In the genomic region with DNA sequence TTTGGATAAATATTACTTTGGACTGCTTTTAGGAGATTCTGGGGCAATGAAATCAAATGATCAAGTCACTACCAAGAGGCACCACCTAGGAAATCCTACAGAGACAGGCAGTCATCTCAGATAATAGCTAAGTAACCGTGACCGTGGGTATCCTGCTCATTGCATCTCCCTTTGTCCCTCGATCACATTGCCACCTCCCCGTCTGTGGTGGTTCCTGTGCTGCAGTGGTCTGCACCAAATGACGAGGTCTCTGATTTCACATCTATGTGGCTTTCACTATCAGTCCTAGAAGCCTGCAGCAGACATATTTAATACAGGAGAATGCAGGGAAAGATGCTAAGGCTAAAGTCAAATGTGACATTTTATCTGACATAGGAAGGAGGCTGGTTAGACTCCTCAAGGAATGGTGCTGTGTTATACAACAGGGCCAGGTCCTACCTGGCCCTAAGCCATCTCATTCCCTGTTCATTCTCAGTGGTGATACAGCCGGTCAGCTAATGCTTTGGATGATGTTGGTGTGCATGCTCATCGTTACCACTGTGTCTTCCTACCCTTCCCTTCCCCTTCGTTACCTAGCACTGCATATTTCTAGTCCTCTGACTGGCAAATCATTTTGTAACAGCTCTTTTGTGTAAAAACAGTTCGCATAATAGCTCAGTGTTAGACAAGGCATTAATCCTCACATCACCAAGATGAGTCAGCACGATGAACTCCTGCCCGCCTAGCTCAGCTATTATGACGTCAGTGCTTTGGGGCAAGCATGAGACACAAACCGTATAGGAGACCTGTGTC, we compare ENCODE assay signal across 9 mouse cellular contexts.
A peak's percentile ranks its signal among the peaks of the same experiment; 100 is the strongest.
DNase-seq lines count a peak whose midpoint lies in the region; ATAC-seq and TF ChIP-seq lines count a peak whose summit lies in the region.
"Had no signal": no experiment of that assay in that cellular context is flagged by ENCODE, and none has a peak within 500 bp of the region (broad histone marks: within the 10 kb centered on the region; RNA-seq: fewer than 3 reads in every experiment).

No protein-coding gene starts in this region.

- H3K4me3 ChIP-seq in olfactory bulb, adult 2 months (ENCODE audit: insufficient read depth, low read depth, low read length) = no peak overlapping the region
- H3K4me3 ChIP-seq in intestine, postnatal 0 days (ENCODE audit: low read depth, low read length) = no peak overlapping the region
- H3K4me3 ChIP-seq: embryonic facial prominence, embryonic 15.5 days had no signal

- peak; percentile 33 for DNase-seq in embryo, embryonic 10 days (ENCODE audit: low spot score)
- DNase-seq in embryo, embryonic 11 days = no peak
- peak; percentile 27 to 38 for DNase-seq in right cerebral cortex, adult 2 months (ENCODE audit: low spot score in 2 of 2)
- DNase-seq in right cerebral cortex, postnatal 36 days (ENCODE audit: low spot score in 2 of 2) = no peak
- DNase-seq in heart, postnatal 10 days = peak; percentile 52 to 62

- peaks cover 11% of the 10 kb centered on the region for H3K4me1 ChIP-seq in olfactory bulb, adult 2 months (ENCODE audit: control insufficient read depth, insufficient read depth, low read length)
- H3K4me1 ChIP-seq in intestine, postnatal 0 days (replicated peaks; ENCODE audit: control insufficient read depth, insufficient read depth, low read length) = no peaks in the 10 kb centered on the region

- H3K27ac ChIP-seq in olfactory bulb, adult 2 months (ENCODE audit: insufficient read depth, low read depth, low read length) = peak overlapping the region; percentile 74
- H3K27ac ChIP-seq in intestine, postnatal 0 days (ENCODE audit: low read depth, low read length) = no peak overlapping the region
- H3K27ac ChIP-seq: embryonic facial prominence, embryonic 15.5 days had no signal

- WGBS in olfactory bulb, adult 2 months = 36% methylated on average over 13 of the region's 13 CpGs
- WGBS in intestine, postnatal 0 days = 81% methylated on average over 13 of the region's 13 CpGs

- no peak for ATAC-seq in erythroblast, adult 5-6 weeks (replicated peaks; ENCODE audit: low FRiP score, poor library complexity, severe bottlenecking)
- ATAC-seq in intestine, postnatal 0 days = no peak

- no peak for TF ChIP-seq CTCF in olfactory bulb, adult 2 months (IDR thresholded peaks at IDR 0.05; ENCODE audit: insufficient read depth, low read depth, low read length)
- TF ChIP-seq CTCF in intestine, postnatal 0 days (IDR thresholded peaks at IDR 0.05; ENCODE audit: low read depth) = no peak

- H3K9ac ChIP-seq in intestine, postnatal 0 days (ENCODE audit: low read depth, low read length) = no peak overlapping the region
- H3K9ac ChIP-seq: embryonic facial prominence, embryonic 15.5 days had no signal

- H3K9me3 ChIP-seq in intestine, postnatal 0 days (ENCODE audit: control insufficient read depth) = no peaks in the 10 kb centered on the region
- H3K9me3 ChIP-seq: embryonic facial prominence, embryonic 15.5 days had no signal

- H3K4me2 ChIP-seq in intestine, postnatal 0 days (replicated peaks; ENCODE audit: low read depth) = no peak overlapping the region
- H3K4me2 ChIP-seq: embryonic facial prominence, embryonic 15.5 days had no signal

- no peak for TF ChIP-seq POLR2A in olfactory bulb, adult 2 months (IDR thresholded peaks at IDR 0.05; ENCODE audit: insufficient read depth, low read depth, low read length)

- intact Hi-C loops in heart, postnatal 10 days (cut with DNase I) = loop anchor here (5.0 kb wide), 1 partner anchor 38 kb away; no protein-coding TSS in a partner anchor

- no peaks in the 10 kb centered on the region for H3K36me3 ChIP-seq in intestine, postnatal 0 days (ENCODE audit: control insufficient read depth, insufficient read depth)
- H3K36me3 ChIP-seq: embryonic facial prominence, embryonic 15.5 days had no signal

- no peaks in the 10 kb centered on the region for H3K27me3 ChIP-seq in intestine, postnatal 0 days (replicated peaks; ENCODE audit: control insufficient read depth, insufficient read depth, low read length)
- H3K27me3 ChIP-seq: embryonic facial prominence, embryonic 15.5 days had no signal

Comparison
In these comparisons a context has a peak if more than half of its experiments do, and no peak if none do; other contexts are left out.
1. DNase-seq: peak in embryo, embryonic 10 days (single experiment), right cerebral cortex, adult 2 months (2 of 2) and heart, postnatal 10 days (2 of 2); none in embryo, embryonic 11 days (single experiment) and right cerebral cortex, postnatal 36 days (0 of 2).